Mouse (Mus musculus): ENCODE data around the gene Des. TPM values are rescaled to one million over a fixed set of nuclear protein-coding genes. Genes with fewer than 3 reads are reported as not detected.

Des gene
- total RNA-seq (2018; cell fraction: chromatin; rRNA removed) = 1 to 10 TPM in 1 of 26 experiments, not detected in 25; 1.3 TPM
- not detected for total RNA-seq (2018; cell fraction: cytosol; rRNA removed)
- total RNA-seq (2018; cell fraction: nucleus; rRNA removed) = under 1 TPM in 1 of 26 experiments, not detected in 25; 0.27 TPM
- not detected in 3 replicates for polyA plus RNA-seq (2018)

- 11% methylated on average over 79 of the region's 80 CpGs for WGBS (ENCODE audit: missing documents)
- H3K79me2 ChIP-seq (ENCODE audit: inconsistent target) = no peaks in the 10 kb centered on the region
- H3K27ac ChIP-seq = no peak within 1 kb of the TSS
- no peaks in the 10 kb centered on the region for H3K36me3 ChIP-seq (ENCODE audit: inconsistent target)
- H3K4me3 ChIP-seq (ENCODE audit: inconsistent target) = no peak within 1 kb of the TSS
These were observed at the start of gene Des for GRCm38 (mm10) chr1:75360112-75361031. TSS of gene Des (plus strand) at chr1:75360329.

- Histone ChIP-seq H3K79me2 (ENCODE audit: inconsistent target) (no peaks in the 10 kb centered on the region), H3K27ac (no peak overlapping the region), H3K4me3 (ENCODE audit: inconsistent target) (no peak overlapping the region), H3K36me3 (ENCODE audit: inconsistent target) (peaks cover 69% of the 10 kb centered on the region)
- 95% methylated on average over 6 of the region's 6 CpGs for WGBS (ENCODE audit: missing documents)
These were observed 48.4 kb upstream of the Des start for GRCm38 (mm10) chr1:75311694-75312093.

- Histone ChIP-seq H3K4me3 (ENCODE audit: inconsistent target) (no peak overlapping the region), H3K36me3 (ENCODE audit: inconsistent target) (peaks cover 48% of the 10 kb centered on the region)
- 93% methylated on average over 5 of the region's 6 CpGs for WGBS (ENCODE audit: missing documents)
These were observed 45.1 kb upstream of the Des start for GRCm38 (mm10) chr1:75315011-75315410.

GRCm38 (mm10) chr1:75315456-75316365, 44.4 kb upstream of the Des start:
- H3K27ac ChIP-seq = no peak overlapping the region
- 95% methylated on average over 29 of the region's 29 CpGs for WGBS (ENCODE audit: missing documents)
- no peaks in the 10 kb centered on the region for H3K79me2 ChIP-seq (ENCODE audit: inconsistent target)
- peak overlapping the region; percentile 82 for H3K4me3 ChIP-seq (ENCODE audit: inconsistent target)
- peaks cover 42% of the 10 kb centered on the region for H3K36me3 ChIP-seq (ENCODE audit: inconsistent target)

More at GRCm38 (mm10) chr1:75315011-75315410, 45.1 kb upstream of the Des start:
- H3K27ac ChIP-seq = no peak overlapping the region
- no peaks in the 10 kb centered on the region for H3K79me2 ChIP-seq (ENCODE audit: inconsistent target)

GRCm38 (mm10) chr1:75316861-75317240, 43.3 kb upstream of the Des start:
- 2% methylated on average over 20 of the region's 20 CpGs for WGBS (ENCODE audit: missing documents)
- Histone ChIP-seq H3K36me3 (ENCODE audit: inconsistent target) (peaks cover 31% of the 10 kb centered on the region), H3K79me2 (ENCODE audit: inconsistent target) (no peaks in the 10 kb centered on the region), H3K27ac (peak overlapping the region; percentile 85), H3K4me3 (ENCODE audit: inconsistent target) (peak overlapping the region; percentile 82)

- peak within 1 kb of the TSS; percentile 82 for H3K4me3 ChIP-seq (ENCODE audit: inconsistent target)
These were observed 42.6 kb upstream of the Des start, which contains the start of gene Dnpep for GRCm38 (mm10) chr1:75317241-75318201. TSS of gene Dnpep (minus strand) at chr1:75317990.

GRCm38 (mm10) chr1:75318301-75318700, 41.8 kb upstream of the Des start:
- peaks cover 16% of the 10 kb centered on the region; the same call in 1 of the 2 replicates for H3K36me3 ChIP-seq (ENCODE audit: inconsistent target)
- H3K79me2 ChIP-seq (ENCODE audit: inconsistent target) = no peaks in the 10 kb centered on the region
- WGBS (ENCODE audit: missing documents) = 62% methylated on average over 3 of the region's 3 CpGs
- peak overlapping the region; percentile 7; the same call in 1 of the 2 replicates for H3K4me3 ChIP-seq (ENCODE audit: inconsistent target)
- peak overlapping the region; percentile 34 for H3K27ac ChIP-seq

More at GRCm38 (mm10) chr1:75317241-75318201, 42.6 kb upstream of the Des start, which contains the start of gene Dnpep:
- WGBS (ENCODE audit: missing documents) = 1% methylated on average over 92 of the region's 92 CpGs
- no peaks in the 10 kb centered on the region for H3K79me2 ChIP-seq (ENCODE audit: inconsistent target)
- H3K36me3 ChIP-seq (ENCODE audit: inconsistent target) = peaks cover 24% of the 10 kb centered on the region
- peak within 1 kb of the TSS; percentile 85 for H3K27ac ChIP-seq

GRCm38 (mm10) chr1:75318736-75319135, 41.4 kb upstream of the Des start:
- Histone ChIP-seq H3K4me3 (ENCODE audit: inconsistent target) (no peak overlapping the region), H3K27ac (no peak overlapping the region), H3K79me2 (ENCODE audit: inconsistent target) (no peaks in the 10 kb centered on the region), H3K36me3 (ENCODE audit: inconsistent target) (peaks cover 12% of the 10 kb centered on the region; the same call in 1 of the 2 replicates)
- 98% methylated on average over 4 of the region's 4 CpGs for WGBS (ENCODE audit: missing documents)

- Histone ChIP-seq H3K27ac (no peak overlapping the region), H3K36me3 (ENCODE audit: inconsistent target) (peaks cover 9% of the 10 kb centered on the region; the same call in 1 of the 2 replicates), H3K4me3 (ENCODE audit: inconsistent target) (no peak overlapping the region), H3K79me2 (ENCODE audit: inconsistent target) (no peaks in the 10 kb centered on the region)
- WGBS (ENCODE audit: missing documents) = 96% methylated on average over 10 of the region's 10 CpGs
These were observed 41.0 kb upstream of the Des start for GRCm38 (mm10) chr1:75319166-75319565.

GRCm38 (mm10) chr1:75327461-75327860, 32.7 kb upstream of the Des start:
- Histone ChIP-seq H3K36me3 (ENCODE audit: inconsistent target) (no peaks in the 10 kb centered on the region), H3K27ac (no peak overlapping the region), H3K79me2 (ENCODE audit: inconsistent target) (no peaks in the 10 kb centered on the region), H3K4me3 (ENCODE audit: inconsistent target) (no peak overlapping the region)

GRCm38 (mm10) chr1:75331271-75331670, 28.9 kb upstream of the Des start:
- 93% methylated on average over 1 of the region's 1 CpGs for WGBS (ENCODE audit: missing documents)
- no peak overlapping the region for H3K4me3 ChIP-seq (ENCODE audit: inconsistent target)

GRCm38 (mm10) chr1:75336461-75336860, 23.7 kb upstream of the Des start:
- WGBS (ENCODE audit: missing documents) = 79% methylated on average over 3 of the region's 3 CpGs
- no peak overlapping the region for H3K4me3 ChIP-seq (ENCODE audit: inconsistent target)
- H3K79me2 ChIP-seq (ENCODE audit: inconsistent target) = no peaks in the 10 kb centered on the region
- H3K27ac ChIP-seq = no peak overlapping the region
- H3K36me3 ChIP-seq (ENCODE audit: inconsistent target) = no peaks in the 10 kb centered on the region

More at GRCm38 (mm10) chr1:75331271-75331670, 28.9 kb upstream of the Des start:
- Histone ChIP-seq H3K27ac (no peak overlapping the region), H3K36me3 (ENCODE audit: inconsistent target) (no peaks in the 10 kb centered on the region), H3K79me2 (ENCODE audit: inconsistent target) (no peaks in the 10 kb centered on the region)

- WGBS (ENCODE audit: missing documents) = 78% methylated on average over 6 of the region's 9 CpGs
- Histone ChIP-seq H3K27ac (no peak overlapping the region), H3K79me2 (ENCODE audit: inconsistent target) (no peaks in the 10 kb centered on the region), H3K36me3 (ENCODE audit: inconsistent target) (no peaks in the 10 kb centered on the region), H3K4me3 (ENCODE audit: inconsistent target) (no peak overlapping the region)
These were observed 23.0 kb upstream of the Des start for GRCm38 (mm10) chr1:75337097-75337496.

All from macrophage (primary cell).